Mouse (Mus musculus): ENCODE data around the gene Fndc8.
A peak's percentile ranks its signal among the peaks of the same experiment; 100 is the strongest.

DNA sequence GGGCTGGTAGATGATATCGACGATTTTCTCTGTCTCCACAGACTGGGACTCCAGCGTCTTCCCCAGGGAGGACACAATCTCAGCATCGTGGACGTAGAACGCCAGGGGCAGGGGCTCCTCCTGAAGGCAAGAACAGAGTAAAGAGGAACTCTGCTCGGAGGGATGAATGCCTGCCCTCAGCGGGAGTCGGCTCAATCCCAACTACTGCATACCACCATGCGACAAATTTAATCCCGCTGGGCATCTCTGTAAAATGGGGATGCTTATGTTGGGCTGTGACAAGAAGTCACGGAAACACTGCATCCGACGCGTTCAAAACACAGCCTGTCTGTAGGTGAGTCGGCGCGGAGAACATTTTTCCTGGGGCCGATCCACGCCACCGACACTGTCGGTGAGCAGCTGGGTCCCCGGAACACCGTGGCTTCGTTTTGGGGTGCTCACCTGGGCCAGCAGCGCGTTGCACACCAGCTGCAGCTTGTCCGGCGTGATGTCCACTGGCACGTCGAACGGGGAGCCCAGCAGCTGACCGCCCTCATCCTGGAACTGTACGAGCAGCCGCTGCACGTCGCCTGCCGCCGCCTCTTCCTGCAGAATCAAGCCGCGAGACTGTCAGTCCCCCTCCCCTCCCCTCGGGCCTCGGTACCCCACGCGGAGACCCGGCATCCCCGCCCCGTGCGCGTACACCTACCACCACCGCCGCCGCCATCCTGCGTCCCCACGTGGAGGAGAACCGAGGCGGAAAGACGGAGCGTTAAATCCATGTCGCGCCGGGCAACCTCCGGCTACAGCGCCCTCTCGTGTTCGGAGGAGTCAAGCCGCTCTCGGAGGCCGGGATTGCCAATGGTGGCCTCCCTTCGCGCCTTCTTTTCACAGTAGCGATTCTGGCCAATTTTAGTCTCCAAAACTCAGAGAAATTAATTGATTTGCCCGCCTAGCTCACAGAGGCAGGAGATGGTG lies 16.0 kb downstream of the Fndc8 start, which contains the start of gene Nle1:
- TF ChIP-seq CTCF (IDR thresholded peaks at IDR 0.05; ENCODE audit: borderline replicate concordance, extremely low read depth, insufficient read depth, insufficient read length): peak; percentile 91
- peak; percentile 71; the same call in 1 of the 2 replicates for TF ChIP-seq POLR2A (IDR thresholded peaks at IDR 0.05; ENCODE audit: borderline replicate concordance, extremely low read depth, insufficient read depth, insufficient read length, poor library complexity, severe bottlenecking)
